Mouse (Mus musculus): ENCODE results near the gene Cdrt4. TPM values are rescaled to one million over a fixed set of nuclear protein-coding genes. Genes with fewer than 3 reads are reported as not detected.

The Cdrt4 gene
- total RNA-seq (2017): not detected in 2 replicates

GRCm38 (mm10) chr11:62951012-62951411 lies at the start of gene Cdrt4:
Cdrt4 (plus strand) TSS chr11:62951193.
- ATAC-seq (ENCODE audit: extremely low read depth, insufficient number of reproducible peaks, low FRiP score, poor library complexity, severe bottlenecking): no peak

- ATAC-seq (ENCODE audit: extremely low read depth, insufficient number of reproducible peaks, low FRiP score, poor library complexity, severe bottlenecking): peak; percentile 64; the same call in 1 of the 2 replicates
Measured at GRCm38 (mm10) chr11:62901699-62902323, 49.2 kb upstream of the Cdrt4 start.

GRCm38 (mm10) chr11:62903871-62904495 lies 47.0 kb upstream of the Cdrt4 start:
- ATAC-seq (ENCODE audit: extremely low read depth, insufficient number of reproducible peaks, low FRiP score, poor library complexity, severe bottlenecking): no peak

- ATAC-seq (ENCODE audit: extremely low read depth, insufficient number of reproducible peaks, low FRiP score, poor library complexity, severe bottlenecking): no peak
Measured at GRCm38 (mm10) chr11:62909720-62910306, 41.2 kb upstream of the Cdrt4 start.

- ATAC-seq (ENCODE audit: extremely low read depth, insufficient number of reproducible peaks, low FRiP score, poor library complexity, severe bottlenecking): no peak
Measured at GRCm38 (mm10) chr11:62911362-62911761, 39.6 kb upstream of the Cdrt4 start.

GRCm38 (mm10) chr11:62913141-62913540 lies 37.9 kb upstream of the Cdrt4 start:
- no peak for ATAC-seq (ENCODE audit: extremely low read depth, insufficient number of reproducible peaks, low FRiP score, poor library complexity, severe bottlenecking)

- ATAC-seq (ENCODE audit: extremely low read depth, insufficient number of reproducible peaks, low FRiP score, poor library complexity, severe bottlenecking): no peak
Measured at GRCm38 (mm10) chr11:62914532-62914931, 36.5 kb upstream of the Cdrt4 start.

GRCm38 (mm10) chr11:62915486-62915885 lies 35.5 kb upstream of the Cdrt4 start:
- no peak for ATAC-seq (ENCODE audit: extremely low read depth, insufficient number of reproducible peaks, low FRiP score, poor library complexity, severe bottlenecking)

GRCm38 (mm10) chr11:62916765-62917164 lies 34.2 kb upstream of the Cdrt4 start:
- ATAC-seq (ENCODE audit: extremely low read depth, insufficient number of reproducible peaks, low FRiP score, poor library complexity, severe bottlenecking): no peak

GRCm38 (mm10) chr11:62919946-62920742 lies 30.8 kb upstream of the Cdrt4 start:
- no peak for ATAC-seq (ENCODE audit: extremely low read depth, insufficient number of reproducible peaks, low FRiP score, poor library complexity, severe bottlenecking)

- no peak for ATAC-seq (ENCODE audit: extremely low read depth, insufficient number of reproducible peaks, low FRiP score, poor library complexity, severe bottlenecking)
Measured at GRCm38 (mm10) chr11:62920743-62921050, 30.3 kb upstream of the Cdrt4 start.

GRCm38 (mm10) chr11:62921052-62921977 lies 29.7 kb upstream of the Cdrt4 start:
- no peak for ATAC-seq (ENCODE audit: extremely low read depth, insufficient number of reproducible peaks, low FRiP score, poor library complexity, severe bottlenecking)

- no peak for ATAC-seq (ENCODE audit: extremely low read depth, insufficient number of reproducible peaks, low FRiP score, poor library complexity, severe bottlenecking)
Measured at GRCm38 (mm10) chr11:62924091-62924761, 26.8 kb upstream of the Cdrt4 start.

GRCm38 (mm10) chr11:62929799-62930198 lies 21.2 kb upstream of the Cdrt4 start:
- no peak for ATAC-seq (ENCODE audit: extremely low read depth, insufficient number of reproducible peaks, low FRiP score, poor library complexity, severe bottlenecking)

GRCm38 (mm10) chr11:62930574-62930973 lies 20.4 kb upstream of the Cdrt4 start:
- ATAC-seq (ENCODE audit: extremely low read depth, insufficient number of reproducible peaks, low FRiP score, poor library complexity, severe bottlenecking): no peak

- no peak for ATAC-seq (ENCODE audit: extremely low read depth, insufficient number of reproducible peaks, low FRiP score, poor library complexity, severe bottlenecking)
Measured at GRCm38 (mm10) chr11:62931141-62931540, 19.9 kb upstream of the Cdrt4 start.

- no peak for ATAC-seq (ENCODE audit: extremely low read depth, insufficient number of reproducible peaks, low FRiP score, poor library complexity, severe bottlenecking)
Measured at GRCm38 (mm10) chr11:62933099-62933498, 17.9 kb upstream of the Cdrt4 start.

GRCm38 (mm10) chr11:62934795-62935514 lies 16.0 kb upstream of the Cdrt4 start:
- no peak for ATAC-seq (ENCODE audit: extremely low read depth, insufficient number of reproducible peaks, low FRiP score, poor library complexity, severe bottlenecking)
